Mouse (Mus musculus): ENCODE data around the gene Ifrd1. TPM values are rescaled to one million over a fixed set of nuclear protein-coding genes. Genes with fewer than 3 reads are reported as not detected.

Gene Ifrd1
- total and polyA plus RNA-seq, 2 experiments from 2014 or later, result 89.3 to 133 TPM

- peak; percentile 92 for TF ChIP-seq CTCF (IDR thresholded peaks at IDR 0.05)
- no peak overlapping the region for H3K4me3 ChIP-seq (ENCODE audit: low read depth, low read length)
- no peak overlapping the region for H3K4me2 ChIP-seq (ENCODE audit: low read depth, low read length, poor library complexity, severe bottlenecking)
- no peaks in the 10 kb centered on the region for H3K9me3 ChIP-seq (ENCODE audit: low read length)
- no peak for ATAC-seq (ENCODE audit: low FRiP score)
- H3K9ac ChIP-seq (replicated peaks; ENCODE audit: low read length, poor library complexity, severe bottlenecking), result no peak overlapping the region
- peak; percentile 66 for DNase-seq (ENCODE audit: low spot score)
- H3K27ac ChIP-seq (ENCODE audit: low read depth, low read length), result no peak overlapping the region
- WGBS, result 43% methylated on average over 7 of the region's 7 CpGs
- no peaks in the 10 kb centered on the region for H3K27me3 ChIP-seq (ENCODE audit: insufficient read depth, low read length)
- no peaks in the 10 kb centered on the region for H3K4me1 ChIP-seq (ENCODE audit: insufficient read depth, low read length)
- peaks cover 15% of the 10 kb centered on the region; the same call in 1 of the 2 replicates for H3K36me3 ChIP-seq (ENCODE audit: insufficient read depth, low read length)
Measured at GRCm38 (mm10) chr12:40199795-40200402, 48.4 kb downstream of the Ifrd1 start.

- Histone ChIP-seq H3K36me3 (ENCODE audit: insufficient read depth, low read length) (peaks cover 12% of the 10 kb centered on the region; the same call in 1 of the 2 replicates), H3K9me3 (ENCODE audit: low read length) (no peaks in the 10 kb centered on the region), H3K4me1 (ENCODE audit: insufficient read depth, low read length) (no peaks in the 10 kb centered on the region), H3K27ac (ENCODE audit: low read depth, low read length) (no peak within 1 kb of the TSS), H3K27me3 (ENCODE audit: insufficient read depth, low read length) (no peaks in the 10 kb centered on the region), H3K4me3 (ENCODE audit: low read depth, low read length) (no peak within 1 kb of the TSS), H3K9ac (replicated peaks; ENCODE audit: low read length, poor library complexity, severe bottlenecking) (no peak within 1 kb of the TSS), H3K4me2 (ENCODE audit: low read depth, low read length, poor library complexity, severe bottlenecking) (no peak within 1 kb of the TSS)
- ATAC-seq (ENCODE audit: low FRiP score), result no peak
- WGBS, result 75% methylated on average over 8 of the region's 8 CpGs
- no peak for DNase-seq (ENCODE audit: low spot score)
- no peak for TF ChIP-seq CTCF (IDR thresholded peaks at IDR 0.05)
Measured at GRCm38 (mm10) chr12:40199302-40199701, 49.0 kb downstream of the Ifrd1 start, which contains the start of gene Lsmem1. Gene Lsmem1 (minus strand): TSS chr12:40199490.

- no peak for TF ChIP-seq CTCF (IDR thresholded peaks at IDR 0.05)
- Histone ChIP-seq H3K36me3 (ENCODE audit: insufficient read depth, low read length) (peaks cover 10% of the 10 kb centered on the region; the same call in 1 of the 2 replicates), H3K9me3 (ENCODE audit: low read length) (no peaks in the 10 kb centered on the region), H3K4me2 (ENCODE audit: low read depth, low read length, poor library complexity, severe bottlenecking) (no peak overlapping the region), H3K27ac (ENCODE audit: low read depth, low read length) (no peak overlapping the region), H3K27me3 (ENCODE audit: insufficient read depth, low read length) (no peaks in the 10 kb centered on the region), H3K4me1 (ENCODE audit: insufficient read depth, low read length) (no peaks in the 10 kb centered on the region), H3K4me3 (ENCODE audit: low read depth, low read length) (no peak overlapping the region), H3K9ac (replicated peaks; ENCODE audit: low read length, poor library complexity, severe bottlenecking) (no peak overlapping the region)
- no peak for DNase-seq (ENCODE audit: low spot score)
- 87% methylated on average over 9 of the region's 9 CpGs for WGBS
- no peak for ATAC-seq (ENCODE audit: low FRiP score)
Measured at GRCm38 (mm10) chr12:40198427-40198826, 49.9 kb downstream of the Ifrd1 start.

GRCm38 (mm10) chr12:40198019-40198418, 50.3 kb downstream of the Ifrd1 start:
- no peaks in the 10 kb centered on the region for H3K4me1 ChIP-seq (ENCODE audit: insufficient read depth, low read length)
- H3K27me3 ChIP-seq (ENCODE audit: insufficient read depth, low read length), result no peaks in the 10 kb centered on the region
- H3K4me2 ChIP-seq (ENCODE audit: low read depth, low read length, poor library complexity, severe bottlenecking), result no peak overlapping the region
- no peak overlapping the region for H3K27ac ChIP-seq (ENCODE audit: low read depth, low read length)
- TF ChIP-seq CTCF (IDR thresholded peaks at IDR 0.05), result no peak
- H3K4me3 ChIP-seq (ENCODE audit: low read depth, low read length), result no peak overlapping the region
- no peak for DNase-seq (ENCODE audit: low spot score)
- H3K9ac ChIP-seq (replicated peaks; ENCODE audit: low read length, poor library complexity, severe bottlenecking), result no peak overlapping the region
- 94% methylated on average over 5 of the region's 5 CpGs for WGBS
- no peak for ATAC-seq (ENCODE audit: low FRiP score)
- peaks cover 10% of the 10 kb centered on the region; the same call in 1 of the 2 replicates for H3K36me3 ChIP-seq (ENCODE audit: insufficient read depth, low read length)
- H3K9me3 ChIP-seq (ENCODE audit: low read length), result no peaks in the 10 kb centered on the region

GRCm38 (mm10) chr12:40197511-40197910, 50.8 kb downstream of the Ifrd1 start:
- DNase-seq (ENCODE audit: low spot score), result no peak
- Histone ChIP-seq H3K4me2 (ENCODE audit: low read depth, low read length, poor library complexity, severe bottlenecking) (no peak overlapping the region), H3K4me3 (ENCODE audit: low read depth, low read length) (no peak overlapping the region), H3K36me3 (ENCODE audit: insufficient read depth, low read length) (peaks cover 5% of the 10 kb centered on the region; the same call in 1 of the 2 replicates), H3K27ac (ENCODE audit: low read depth, low read length) (no peak overlapping the region), H3K9me3 (ENCODE audit: low read length) (no peaks in the 10 kb centered on the region), H3K9ac (replicated peaks; ENCODE audit: low read length, poor library complexity, severe bottlenecking) (no peak overlapping the region), H3K27me3 (ENCODE audit: insufficient read depth, low read length) (no peaks in the 10 kb centered on the region), H3K4me1 (ENCODE audit: insufficient read depth, low read length) (no peaks in the 10 kb centered on the region)
- no peak for TF ChIP-seq CTCF (IDR thresholded peaks at IDR 0.05)
- ATAC-seq (ENCODE audit: low FRiP score), result no peak

- no peak for TF ChIP-seq CTCF (IDR thresholded peaks at IDR 0.05)
- no peak overlapping the region for H3K9ac ChIP-seq (replicated peaks; ENCODE audit: low read length, poor library complexity, severe bottlenecking)
- WGBS, result 91% methylated on average over 3 of the region's 3 CpGs
- H3K9me3 ChIP-seq (ENCODE audit: low read length), result no peaks in the 10 kb centered on the region; the same call in 1 of the 2 replicates
- no peaks in the 10 kb centered on the region for H3K27me3 ChIP-seq (ENCODE audit: insufficient read depth, low read length)
- no peak overlapping the region for H3K27ac ChIP-seq (ENCODE audit: low read depth, low read length)
- H3K4me2 ChIP-seq (ENCODE audit: low read depth, low read length, poor library complexity, severe bottlenecking), result no peak overlapping the region
- no peak overlapping the region for H3K4me3 ChIP-seq (ENCODE audit: low read depth, low read length)
- H3K4me1 ChIP-seq (ENCODE audit: insufficient read depth, low read length), result no peaks in the 10 kb centered on the region
- ATAC-seq (ENCODE audit: low FRiP score), result no peak
- no peaks in the 10 kb centered on the region for H3K36me3 ChIP-seq (ENCODE audit: insufficient read depth, low read length)
- DNase-seq (ENCODE audit: low spot score), result no peak
Measured at GRCm38 (mm10) chr12:40185474-40185873, 62.8 kb downstream of the Ifrd1 start.
